Mouse (Mus musculus) heart, embryonic 15.5 days (tissue): Measurements from ENCODE around the gene Hopx. TPM values are rescaled to one million over a fixed set of nuclear protein-coding genes. Genes with fewer than 3 reads are reported as not detected.
A peak's percentile ranks its signal among the peaks of the same experiment; 100 is the strongest.

ENCODE experiments used
- ATAC-seq: fragments of 200-750 bp; cut with Nextera tagmentation; replicated peaks from 2 replicates; pipeline ENCODE4 v1.8.0; 2017; ENCODE audit warnings: low read depth, moderate TSS enrichment; ENCODE audit not compliant: insufficient number of reproducible peaks, insufficient read depth, low FRiP score
- H3K27ac ChIP-seq: fragments of 300-500 bp; sonication (generic); 2 replicates; pipeline ENCODE4 v1.5.1; 2015; ENCODE audit warnings: mild to moderate bottlenecking, inconsistent platforms
- H3K27me3 ChIP-seq: fragments of 300-500 bp; sonication (generic); 2 replicates; pipeline ENCODE4 v1.6.1; 2015; ENCODE audit warnings: inconsistent platforms
- H3K36me3 ChIP-seq: fragments of 300-500 bp; sonication (generic); 2 replicates; pipeline ENCODE4 v1.6.1; 2015; ENCODE audit warnings: mild to moderate bottlenecking, inconsistent platforms
- H3K4me1 ChIP-seq: fragments of 300-500 bp; sonication (generic); replicated peaks from 2 replicates; pipeline ENCODE4 v1.6.1; 2015; ENCODE audit warnings: inconsistent platforms
- H3K4me2 ChIP-seq: fragments of 300-500 bp; sonication (generic); 2 replicates; pipeline ENCODE4 v1.6.1; 2015; ENCODE audit warnings: inconsistent platforms, mild to moderate bottlenecking, moderate library complexity
- H3K4me3 ChIP-seq: fragments of 300-500 bp; sonication (generic); 2 replicates; pipeline ENCODE4 v1.5.1; 2015; ENCODE audit warnings: mild to moderate bottlenecking, inconsistent platforms
- H3K9ac ChIP-seq: fragments of 300-500 bp; sonication (generic); 2 replicates; pipeline ENCODE4 v1.6.1; 2015; ENCODE audit warnings: mild to moderate bottlenecking, inconsistent platforms
- H3K9me3 ChIP-seq: fragments of 300-500 bp; sonication (generic); replicated peaks from 2 replicates; pipeline ENCODE4 v1.6.1; 2016; ENCODE audit warnings: inconsistent platforms
- WGBS: fragments of 180-500 bp; shearing (Covaris S2); methylation state at CpG from one replicate; pipeline ENCODE4 v1.1.7; 2015; ENCODE audit warnings: mixed read lengths; 5-methylcytosine and 5-hydroxymethylcytosine counted together
- polyA plus RNA-seq: library from polyadenylated mRNA; unstranded; fragments of >200 nt; fragmentation: Nextera tagmentation; extraction: Ambion mirVana; gene quantifications from 2 replicates; pipeline ENCODE4 v1.2.1, GENCODE M21; 2015

Hopx gene
- polyA plus RNA-seq, 1 experiment from 2014 or later = 23.6 TPM

DNA sequence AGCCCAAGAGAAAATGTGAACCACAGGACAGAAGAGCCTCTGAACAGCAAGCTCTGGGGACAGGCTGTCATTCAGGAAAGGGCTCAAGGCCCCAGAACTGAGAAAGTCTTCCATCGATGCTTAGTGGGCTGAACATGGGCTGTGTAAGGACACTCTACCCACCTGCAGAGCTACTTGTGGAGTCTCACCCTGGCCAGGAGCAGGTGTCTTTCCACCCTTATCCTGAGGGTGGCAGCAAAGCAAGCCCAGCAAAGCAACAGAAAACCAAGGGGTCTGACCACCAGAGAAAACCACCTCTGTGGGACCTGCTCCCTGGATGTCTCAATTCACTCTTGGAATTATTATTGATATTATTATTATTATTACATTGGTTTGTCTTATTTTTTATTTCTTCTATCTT lies 25.6 kb downstream of the Hopx start:
- H3K4me3 ChIP-seq = no peak overlapping the region
- H3K4me2 ChIP-seq = no peak overlapping the region
- ATAC-seq = no peak
- peaks cover 23% of the 10 kb centered on the region for H3K36me3 ChIP-seq
- 0 out of 2 replicates have a peak overlapping the region, but pooled peaks have one; percentile 18 for H3K27ac ChIP-seq
- no peaks in the 10 kb centered on the region for H3K27me3 ChIP-seq
- no peaks in the 10 kb centered on the region for H3K9me3 ChIP-seq
- H3K4me1 ChIP-seq = peaks cover 47% of the 10 kb centered on the region
- 41% methylated on average over 1 of the region's 1 CpGs for WGBS
- H3K9ac ChIP-seq = no peak overlapping the region

- 65% methylated on average over 3 of the region's 3 CpGs for WGBS
- Histone ChIP-seq H3K36me3 (peaks cover 23% of the 10 kb centered on the region), H3K27me3 (no peaks in the 10 kb centered on the region), H3K4me3 (no peak overlapping the region), H3K9ac (no peak overlapping the region), H3K27ac (no peak overlapping the region), H3K9me3 (no peaks in the 10 kb centered on the region), H3K4me1 (peaks cover 31% of the 10 kb centered on the region), H3K4me2 (no peak overlapping the region)
- ATAC-seq = no peak
Measured at GRCm38 (mm10) chr5:77087122-77087521, 27.8 kb downstream of the Hopx start.

- no peak for ATAC-seq
- Histone ChIP-seq H3K4me2 (no peak overlapping the region), H3K9ac (no peak overlapping the region), H3K4me1 (peaks cover 25% of the 10 kb centered on the region), H3K36me3 (peaks cover 21% of the 10 kb centered on the region), H3K9me3 (no peaks in the 10 kb centered on the region), H3K27ac (no peak overlapping the region), H3K4me3 (no peak overlapping the region), H3K27me3 (no peaks in the 10 kb centered on the region)
- WGBS = 89% methylated on average over 7 of the region's 7 CpGs
Measured at GRCm38 (mm10) chr5:77086541-77086940, 28.4 kb downstream of the Hopx start.

GRCm38 (mm10) chr5:77085753-77086450 lies 29.0 kb downstream of the Hopx start:
- Histone ChIP-seq H3K27ac (no peak overlapping the region), H3K4me1 (peaks cover 22% of the 10 kb centered on the region), H3K9me3 (no peaks in the 10 kb centered on the region), H3K9ac (no peak overlapping the region), H3K36me3 (peaks cover 19% of the 10 kb centered on the region), H3K4me3 (no peak overlapping the region), H3K27me3 (no peaks in the 10 kb centered on the region), H3K4me2 (no peak overlapping the region)
- 82% methylated on average over 10 of the region's 10 CpGs for WGBS
- ATAC-seq = no peak

- Histone ChIP-seq H3K4me2 (no peak overlapping the region), H3K4me3 (no peak overlapping the region), H3K36me3 (peaks cover 19% of the 10 kb centered on the region), H3K4me1 (peaks cover 9% of the 10 kb centered on the region), H3K9ac (no peak overlapping the region), H3K27ac (no peak overlapping the region), H3K9me3 (no peaks in the 10 kb centered on the region), H3K27me3 (no peaks in the 10 kb centered on the region)
- no peak for ATAC-seq
- WGBS = 91% methylated on average over 4 of the region's 4 CpGs
Measured at GRCm38 (mm10) chr5:77084418-77084817, 30.5 kb downstream of the Hopx start.

DNA sequence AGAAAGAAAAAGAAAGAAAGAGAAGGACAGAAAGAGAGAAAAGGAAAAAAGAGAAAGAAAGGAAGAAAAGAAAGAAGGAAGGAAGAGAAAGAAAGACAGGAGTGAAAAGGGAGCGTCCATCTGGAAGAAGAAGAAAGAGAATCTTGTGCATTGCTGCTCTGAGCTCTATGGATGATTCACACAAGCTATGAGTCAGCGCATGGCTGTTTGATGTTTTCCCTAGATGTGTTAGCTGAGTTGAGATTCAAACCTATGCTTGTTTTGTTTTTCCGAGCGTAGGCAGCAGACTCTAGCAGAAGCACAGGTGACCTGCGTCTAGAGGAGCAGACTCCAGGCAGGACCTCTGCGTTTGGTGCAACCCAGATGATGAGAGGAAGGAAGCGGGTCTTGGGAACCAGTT lies 32.2 kb downstream of the Hopx start:
- Histone ChIP-seq H3K9me3 (no peaks in the 10 kb centered on the region), H3K9ac (no peak overlapping the region), H3K27me3 (no peaks in the 10 kb centered on the region), H3K4me2 (no peak overlapping the region), H3K36me3 (peaks cover 16% of the 10 kb centered on the region), H3K4me1 (no peaks in the 10 kb centered on the region), H3K27ac (no peak overlapping the region), H3K4me3 (no peak overlapping the region)
- no peak for ATAC-seq
- 74% methylated on average over 7 of the region's 7 CpGs for WGBS

GRCm38 (mm10) chr5:77080761-77081160 lies 34.2 kb downstream of the Hopx start:
- H3K9ac ChIP-seq = no peak overlapping the region
- H3K4me3 ChIP-seq = no peak overlapping the region
- ATAC-seq = no peak
- no peaks in the 10 kb centered on the region for H3K27me3 ChIP-seq
- H3K4me1 ChIP-seq = no peaks in the 10 kb centered on the region
- H3K9me3 ChIP-seq = no peaks in the 10 kb centered on the region
- peaks cover 3% of the 10 kb centered on the region; the same call in 1 of the 2 replicates for H3K36me3 ChIP-seq
- no peak overlapping the region for H3K4me2 ChIP-seq
- H3K27ac ChIP-seq = no peak overlapping the region
- 81% methylated on average over 4 of the region's 4 CpGs for WGBS

DNA sequence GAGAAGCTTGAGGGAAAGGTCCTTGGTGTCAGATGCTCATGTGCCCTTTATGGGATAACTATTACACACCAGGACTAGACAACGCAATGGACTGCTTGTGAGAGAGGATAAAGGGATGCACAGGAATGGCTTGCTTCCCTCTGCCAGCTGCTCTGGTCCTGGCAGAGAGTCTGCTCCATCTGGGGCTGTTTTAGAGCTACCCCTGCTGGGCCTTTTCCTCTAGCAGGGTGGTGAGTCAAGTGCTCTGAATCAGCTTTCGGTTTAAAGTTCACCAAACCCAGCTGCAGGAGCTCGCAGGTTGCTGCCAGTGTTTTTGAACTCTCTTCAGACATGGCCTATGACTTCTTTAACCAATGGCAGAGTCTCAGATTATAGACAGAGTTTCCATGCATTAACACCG lies 39.0 kb downstream of the Hopx start:
- Histone ChIP-seq H3K4me3 (no peak overlapping the region), H3K4me1 (peaks cover 20% of the 10 kb centered on the region), H3K27me3 (no peaks in the 10 kb centered on the region), H3K9me3 (no peaks in the 10 kb centered on the region), H3K36me3 (no peaks in the 10 kb centered on the region), H3K27ac (no peak overlapping the region), H3K4me2 (no peak overlapping the region), H3K9ac (no peak overlapping the region)
- no peak for ATAC-seq
- 88% methylated on average over 4 of the region's 4 CpGs for WGBS

DNA sequence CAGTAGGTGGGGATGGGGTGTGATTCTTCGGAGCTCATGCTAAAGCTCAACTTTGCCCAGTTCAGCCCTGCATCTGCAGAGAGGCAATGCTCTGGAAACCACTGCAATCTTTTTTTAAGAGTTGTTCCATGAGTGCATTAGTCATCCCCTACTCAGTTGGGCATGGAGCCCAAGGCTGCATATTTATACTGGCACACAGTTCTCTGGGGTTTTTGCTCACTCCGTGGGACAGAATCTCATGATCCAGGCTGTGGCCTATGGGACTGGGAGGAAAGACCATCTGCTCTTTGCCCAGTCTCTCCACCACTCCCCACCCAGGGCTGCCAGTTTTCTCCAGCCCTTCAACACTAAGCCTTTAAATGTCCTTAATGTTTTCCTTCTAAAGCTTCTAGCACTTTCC lies 40.0 kb downstream of the Hopx start:
- Histone ChIP-seq H3K4me2 (no peak overlapping the region), H3K9me3 (no peaks in the 10 kb centered on the region), H3K27ac (peak overlapping the region; percentile 60), H3K36me3 (no peaks in the 10 kb centered on the region), H3K4me3 (no peak overlapping the region), H3K27me3 (no peaks in the 10 kb centered on the region), H3K9ac (no peak overlapping the region), H3K4me1 (peaks cover 20% of the 10 kb centered on the region)
- 27% methylated on average over 2 of the region's 2 CpGs for WGBS
- ATAC-seq = peak; percentile 76

DNA sequence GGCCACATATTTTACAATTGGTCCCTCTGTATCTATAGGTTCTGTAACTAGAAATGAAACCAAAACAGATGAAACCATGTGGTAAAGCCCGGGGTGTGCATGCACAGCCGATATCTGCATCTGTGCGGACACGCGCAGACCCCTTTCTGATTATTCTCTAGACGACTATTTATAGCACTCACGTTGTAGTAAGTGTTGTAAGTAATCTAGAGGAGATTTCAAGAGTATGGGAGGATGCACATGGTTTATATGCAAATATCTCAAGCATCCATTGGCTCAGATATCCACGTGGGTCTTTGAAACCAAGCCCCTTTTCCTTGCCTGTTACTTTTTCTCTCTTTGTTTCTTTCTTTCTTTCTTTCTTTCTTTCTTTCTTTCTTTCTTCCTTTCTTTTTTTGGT lies 41.1 kb downstream of the Hopx start:
- no peak overlapping the region for H3K27ac ChIP-seq
- H3K9me3 ChIP-seq = no peaks in the 10 kb centered on the region
- no peak overlapping the region for H3K9ac ChIP-seq
- 55% methylated on average over 8 of the region's 8 CpGs for WGBS
- peaks cover 20% of the 10 kb centered on the region for H3K4me1 ChIP-seq
- H3K36me3 ChIP-seq = no peaks in the 10 kb centered on the region
- H3K27me3 ChIP-seq = no peaks in the 10 kb centered on the region
- no peak for ATAC-seq
- H3K4me2 ChIP-seq = no peak overlapping the region
- H3K4me3 ChIP-seq = no peak overlapping the region

- Histone ChIP-seq H3K9ac (no peak overlapping the region), H3K27ac (no peak overlapping the region), H3K4me3 (no peak overlapping the region), H3K9me3 (no peaks in the 10 kb centered on the region), H3K4me1 (peaks cover 23% of the 10 kb centered on the region), H3K27me3 (no peaks in the 10 kb centered on the region), H3K36me3 (no peaks in the 10 kb centered on the region), H3K4me2 (no peak overlapping the region)
- WGBS = 84% methylated on average over 3 of the region's 3 CpGs
- ATAC-seq = no peak
Measured at GRCm38 (mm10) chr5:77071626-77072025, 43.3 kb downstream of the Hopx start.

DNA sequence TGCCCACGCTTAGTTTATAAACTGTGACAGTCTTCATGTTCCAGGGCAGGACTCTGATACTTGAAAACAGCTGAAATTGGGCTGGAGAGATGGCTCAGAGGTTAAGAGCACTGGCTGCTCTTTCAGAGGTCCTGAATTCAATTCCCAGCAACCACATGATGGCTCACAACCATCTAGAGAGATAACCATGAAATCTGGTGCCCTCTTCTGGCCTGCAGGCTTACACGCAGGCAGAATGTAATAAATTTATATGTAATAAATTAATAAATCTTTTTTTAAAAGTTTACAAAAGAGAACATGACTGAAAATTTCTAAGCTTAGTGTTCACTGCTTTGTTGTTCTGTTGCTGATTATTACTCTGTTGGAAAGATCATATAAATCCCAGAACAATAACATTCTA lies 43.9 kb downstream of the Hopx start:
- peaks cover 23% of the 10 kb centered on the region for H3K4me1 ChIP-seq
- WGBS = 80% methylated on average over 2 of the region's 2 CpGs

More for the DNA sequence above, 43.9 kb downstream of the Hopx start:
- no peaks in the 10 kb centered on the region for H3K36me3 ChIP-seq
- no peak overlapping the region for H3K27ac ChIP-seq
- no peak overlapping the region for H3K4me2 ChIP-seq
- H3K27me3 ChIP-seq = no peaks in the 10 kb centered on the region
- no peaks in the 10 kb centered on the region for H3K9me3 ChIP-seq
- no peak for ATAC-seq
- H3K9ac ChIP-seq = no peak overlapping the region
- no peak overlapping the region for H3K4me3 ChIP-seq
